Mouse (Mus musculus): Measurements from ENCODE around the gene Ube4b. TPM values are rescaled to one million over a fixed set of nuclear protein-coding genes. Genes with fewer than 3 reads are reported as not detected.

Ube4b gene
- polyA plus RNA-seq, 1 experiment from 2014 or later, result 82.8 TPM

GRCm38 (mm10) chr4:149282025-149282738 is 144.4 kb downstream of the Ube4b start:
- no peak overlapping the region for H3K27ac ChIP-seq
- H3K4me3 ChIP-seq, result no peak overlapping the region
- H3K27me3 ChIP-seq, result no peaks in the 10 kb centered on the region
- no peaks in the 10 kb centered on the region for H3K9me3 ChIP-seq (replicated peaks)
- H3K4me2 ChIP-seq (replicated peaks), result no peak overlapping the region
- no peak overlapping the region for H3K9ac ChIP-seq
- H3K4me1 ChIP-seq, result peaks cover 29% of the 10 kb centered on the region
- 51% methylated on average over 7 of the region's 7 CpGs for WGBS
- no peaks in the 10 kb centered on the region; the same call in 1 of the 2 replicates for H3K36me3 ChIP-seq
- no peak for ATAC-seq (ENCODE audit: low FRiP score)

Other genes with a start within 250 kb of the Ube4b start
- gene Kif1b, start 119.1 kb downstream of the Ube4b start, polyA plus RNA-seq (2016; fragmentation: Nextera tagmentation; extraction: Ambion mirVana), result 139 and 140 TPM in 2 replicates
- gene Rbp7, start 28.2 kb upstream of the Ube4b start, polyA plus RNA-seq (2016; fragmentation: Nextera tagmentation; extraction: Ambion mirVana), result not detected in 2 replicates
- gene Tmem274, start 50.6 kb upstream of the Ube4b start, polyA plus RNA-seq (2016; fragmentation: Nextera tagmentation; extraction: Ambion mirVana), result 0.37 and 0.40 TPM in 2 replicates
- gene Nmnat1, start 58.5 kb upstream of the Ube4b start, polyA plus RNA-seq (2016; fragmentation: Nextera tagmentation; extraction: Ambion mirVana), result 12.1 and 13.8 TPM in 2 replicates
- 46.7 and 46.8 TPM in 2 replicates for gene Lzic, start 58.5 kb upstream of the Ube4b start, polyA plus RNA-seq (2016; fragmentation: Nextera tagmentation; extraction: Ambion mirVana)
- 79.0 and 87.1 TPM in 2 replicates for gene Ctnnbip1, start 91.5 kb upstream of the Ube4b start, polyA plus RNA-seq (2016; fragmentation: Nextera tagmentation; extraction: Ambion mirVana)
- 135 and 138 TPM in 2 replicates for gene Clstn1, start 159.7 kb upstream of the Ube4b start, polyA plus RNA-seq (2016; fragmentation: Nextera tagmentation; extraction: Ambion mirVana)

Data from hindbrain, embryonic 12.5 days (tissue).